Mouse (Mus musculus) brain, adult 2 months (tissue): ENCODE data around the gene Krtap24-1.

Source experiments
- DNase-seq: peaks from one replicate; pipeline ENCODE4 v3.0.0; 2011; ENCODE audit warnings: low read depth, low spot score

Krtap24-1 gene

DNA sequence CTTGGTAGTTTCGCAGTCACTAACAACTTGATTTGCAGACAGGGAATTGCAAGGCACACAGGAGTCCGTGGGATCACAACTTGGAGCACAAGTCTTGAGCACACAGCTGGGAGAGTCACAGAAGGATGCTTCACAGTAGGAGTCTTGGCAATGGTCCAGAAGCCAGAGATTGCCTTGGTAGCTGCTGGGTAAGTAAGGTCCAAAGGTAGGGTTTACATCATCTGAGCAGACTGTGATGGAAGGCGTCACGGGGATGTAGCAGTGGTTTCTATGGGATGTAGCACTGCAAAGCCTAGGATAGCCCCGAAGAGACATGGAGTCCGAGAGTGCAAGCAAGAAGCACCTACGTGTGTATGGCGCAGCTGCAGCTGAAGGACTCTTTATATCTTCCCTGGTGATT lies at the start of gene Krtap24-1:
Gene Krtap24-1, minus strand, starts transcription at position 358 of the 400 bp plus-strand sequence.
- DNase-seq = peak; percentile 6

DNA sequence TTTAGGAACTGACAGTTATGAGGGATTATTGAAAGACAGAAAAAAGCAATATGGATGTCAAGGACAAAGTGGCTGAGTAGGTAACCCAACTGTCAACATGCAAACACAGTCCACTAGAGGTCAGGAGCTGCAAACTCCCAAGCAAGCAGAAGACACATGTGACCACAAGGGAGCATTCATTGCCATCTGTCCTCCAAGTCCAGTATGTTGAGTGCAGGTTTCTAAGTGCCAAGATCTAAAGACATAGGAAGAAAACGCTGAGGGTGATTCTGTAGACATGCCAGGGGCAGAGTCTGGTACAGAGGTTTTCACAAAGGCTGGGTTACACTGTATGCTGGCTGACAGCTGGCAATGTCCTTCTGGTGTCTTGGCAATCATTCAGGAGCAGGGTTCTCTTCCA lies 45.3 kb upstream of the Krtap24-1 start:
- DNase-seq = peak; percentile 26

DNA sequence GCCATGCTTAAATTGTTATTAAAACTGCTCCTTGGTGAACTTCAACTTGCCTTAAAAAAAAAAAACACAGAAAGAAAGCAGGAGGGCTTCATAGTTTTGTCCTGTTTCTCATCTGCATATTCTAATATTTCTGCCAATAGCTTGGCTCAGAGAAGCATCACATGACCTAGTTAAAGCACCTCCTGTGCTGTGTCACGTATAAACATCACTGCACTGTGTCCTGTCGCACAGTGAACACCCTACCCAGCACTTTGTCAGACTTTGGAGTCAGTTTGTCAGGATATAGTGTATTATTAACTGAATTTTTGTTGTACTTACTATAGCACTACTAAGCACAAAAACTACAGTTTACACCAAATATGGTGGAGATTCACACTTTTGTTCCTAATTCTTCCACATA lies 39.9 kb upstream of the Krtap24-1 start:
- DNase-seq = no peak

DNA sequence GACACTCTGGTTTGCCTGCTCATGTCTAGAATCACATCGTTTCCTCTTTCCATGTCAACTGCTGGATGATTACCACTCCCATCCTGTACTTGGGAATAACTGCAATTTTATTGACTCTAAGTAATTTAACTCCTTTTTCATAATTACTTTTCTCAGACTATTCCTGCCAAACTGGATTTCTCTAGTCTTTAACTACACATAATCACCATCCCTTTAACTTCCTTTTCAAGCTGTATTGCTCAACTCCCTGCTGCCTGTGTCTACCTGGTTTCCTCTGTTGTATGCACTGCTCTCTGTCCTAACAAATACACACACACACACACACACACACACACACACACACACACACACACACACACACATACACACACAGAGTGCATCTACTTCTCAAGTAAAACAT lies 39.0 kb upstream of the Krtap24-1 start:
- DNase-seq = no peak

DNA sequence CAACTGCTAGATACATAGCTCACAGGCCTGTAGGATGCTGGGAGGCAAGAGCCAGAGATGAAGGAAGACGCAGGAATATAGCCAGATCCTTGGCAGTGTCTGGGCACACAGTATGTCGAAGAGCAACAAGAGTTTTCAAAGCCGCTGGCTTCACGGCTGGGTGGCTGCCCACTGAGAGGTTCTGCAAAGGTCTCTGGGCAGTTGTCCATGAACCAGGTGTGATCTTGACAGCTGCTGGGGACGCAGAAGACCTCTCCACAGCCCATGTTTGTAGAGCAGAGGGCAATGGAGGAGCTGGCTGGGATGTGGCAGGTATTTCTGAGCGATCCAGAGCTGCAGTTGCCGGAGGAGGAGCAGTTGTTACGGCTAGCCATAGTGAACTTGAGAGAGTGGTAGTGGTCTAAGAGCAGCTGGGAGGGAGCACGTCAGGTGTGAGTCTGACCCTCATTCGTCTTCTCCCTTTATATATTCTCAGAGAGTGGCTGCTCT lies 35.3 kb upstream of the Krtap24-1 start, which contains the start of gene Krtap26-1:
Gene Krtap26-1, minus strand, starts transcription at position 439 of the 489 bp plus-strand sequence.
- DNase-seq = no peak

DNA sequence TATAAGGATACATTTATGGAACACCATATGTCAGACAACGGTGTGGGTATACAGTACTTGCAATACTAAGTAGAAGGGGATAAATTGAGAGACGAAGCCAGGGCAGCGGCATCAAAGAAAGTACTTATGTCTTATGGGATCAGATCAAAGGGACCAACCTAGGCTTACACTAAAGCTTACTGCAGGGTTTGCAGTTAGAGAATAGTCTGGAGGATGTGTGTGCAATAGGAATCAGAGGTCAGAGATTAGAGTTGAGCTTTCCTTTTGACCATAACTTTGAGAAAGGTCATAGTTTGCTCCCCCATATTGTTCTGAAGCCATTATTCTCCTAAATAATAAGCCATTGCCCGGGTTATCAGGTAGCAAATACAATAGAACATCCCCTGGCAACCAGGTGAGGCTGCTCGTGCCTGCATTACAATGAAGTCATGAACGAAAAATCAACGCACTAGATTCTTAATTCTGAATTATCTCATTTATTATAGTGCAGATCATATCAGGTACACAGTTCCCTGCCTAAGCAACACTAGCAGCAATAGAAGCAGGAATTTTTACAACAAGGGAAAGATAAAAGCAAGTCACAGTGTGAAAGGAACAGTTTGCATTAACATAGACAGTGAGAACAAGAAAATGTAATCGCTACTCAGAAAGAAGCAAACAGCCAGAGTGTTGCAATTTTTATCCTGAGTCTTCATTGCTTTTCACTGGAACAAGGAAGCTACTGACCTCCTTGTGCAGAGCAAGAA lies 34.5 kb upstream of the Krtap24-1 start:
- peak; percentile 2 for DNase-seq

DNA sequence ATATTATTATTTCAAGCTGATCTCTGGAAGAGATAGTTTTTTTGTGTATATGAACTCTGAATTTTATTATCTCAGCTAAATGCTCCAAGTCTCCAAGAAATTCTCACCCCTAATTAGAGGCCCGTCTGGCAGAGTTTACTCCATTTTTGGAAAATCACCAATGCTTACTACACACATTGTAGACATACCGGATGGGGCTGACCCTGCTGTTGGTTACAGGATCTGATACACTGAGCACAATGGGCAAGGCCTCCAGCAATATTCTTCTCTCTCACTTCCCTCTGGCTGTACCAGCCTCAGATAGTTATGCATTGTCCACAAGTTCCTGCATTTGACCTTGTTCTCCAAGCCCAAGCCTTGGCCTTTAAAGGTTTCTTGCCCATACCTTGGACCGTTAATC lies 28.0 kb upstream of the Krtap24-1 start:
- DNase-seq = no peak

DNA sequence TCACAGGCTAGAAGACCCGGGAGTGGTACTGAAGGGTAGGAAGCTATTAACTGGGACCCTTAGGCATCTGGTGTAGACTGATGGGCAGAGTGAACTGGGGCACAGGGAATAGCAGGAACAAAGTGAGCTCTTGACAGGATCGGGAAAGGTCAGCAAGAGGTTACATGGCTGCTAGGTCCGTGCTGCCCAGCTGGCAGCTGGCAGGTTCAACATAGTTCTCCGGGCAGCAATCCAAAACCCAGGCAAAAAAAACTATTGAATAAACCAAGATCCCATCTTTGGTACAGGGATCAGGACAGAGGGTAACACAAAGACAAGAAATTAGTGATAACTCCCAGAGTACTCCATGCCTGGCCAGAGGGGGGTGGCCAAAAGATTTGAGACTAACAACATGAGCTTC lies 23.1 kb upstream of the Krtap24-1 start:
- peak; percentile 15 for DNase-seq

DNA sequence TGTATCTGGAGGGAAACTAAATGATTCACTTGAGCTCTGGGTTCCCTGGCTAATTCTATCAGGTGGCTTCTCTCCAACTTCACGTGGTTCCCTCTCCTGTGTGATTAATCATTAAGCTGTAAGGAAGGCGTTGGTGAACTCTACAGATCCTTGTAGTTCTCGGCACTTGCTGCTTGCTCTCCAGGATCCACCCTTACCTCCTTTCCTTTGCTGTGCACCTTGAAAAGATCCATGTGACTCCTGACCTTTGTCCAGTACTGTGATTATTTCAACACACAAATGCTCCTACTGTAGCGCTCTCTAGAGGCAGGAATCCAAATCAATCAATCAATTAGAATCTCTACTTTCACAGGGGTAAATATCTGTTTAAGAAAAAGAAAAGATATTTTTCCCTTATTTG lies 19.4 kb upstream of the Krtap24-1 start:
- no peak for DNase-seq

DNA sequence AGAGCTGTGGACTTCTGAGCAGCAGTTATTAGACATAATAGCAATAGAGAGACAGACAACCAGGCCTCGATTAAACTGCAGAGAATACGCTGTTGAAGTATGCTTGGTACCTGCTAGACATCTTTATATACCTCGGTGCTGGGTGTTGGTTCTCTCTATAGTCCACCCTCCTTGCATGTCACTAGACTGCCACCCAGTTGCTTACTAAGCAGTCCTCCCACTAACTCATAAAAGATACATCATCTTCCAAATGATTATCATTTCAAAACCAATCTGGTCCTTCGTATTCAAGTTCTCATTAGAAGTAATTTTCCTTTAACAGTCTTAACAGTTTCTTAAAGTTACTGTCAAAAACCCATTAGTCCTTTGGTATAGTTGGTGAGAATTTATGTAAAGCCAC lies 15.5 kb upstream of the Krtap24-1 start, which contains the start of gene 2310079G19Rik:
Gene 2310079G19Rik, minus strand, starts transcription at position 101 of the 400 bp plus-strand sequence.
- DNase-seq = no peak

DNA sequence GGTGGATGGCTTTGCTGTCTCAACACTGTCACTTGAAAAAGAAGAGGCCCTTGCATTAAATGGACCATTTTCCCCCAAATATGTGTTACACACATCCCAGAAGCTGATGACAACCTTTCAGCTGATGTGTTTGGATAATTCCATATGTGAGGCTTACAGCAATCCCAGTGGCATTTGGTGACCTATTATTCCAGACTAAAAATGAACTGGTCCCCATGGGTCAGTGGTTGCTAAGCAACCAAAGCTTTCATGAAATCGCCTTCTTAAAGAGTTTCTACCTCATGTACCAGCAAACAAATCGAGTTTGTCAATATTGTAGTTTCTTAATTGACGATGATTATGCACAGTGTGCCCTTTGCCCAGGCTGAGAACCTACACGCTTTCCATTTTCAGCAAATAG lies 633 bp upstream of the Krtap24-1 start:
- DNase-seq = peak; percentile 14

DNA sequence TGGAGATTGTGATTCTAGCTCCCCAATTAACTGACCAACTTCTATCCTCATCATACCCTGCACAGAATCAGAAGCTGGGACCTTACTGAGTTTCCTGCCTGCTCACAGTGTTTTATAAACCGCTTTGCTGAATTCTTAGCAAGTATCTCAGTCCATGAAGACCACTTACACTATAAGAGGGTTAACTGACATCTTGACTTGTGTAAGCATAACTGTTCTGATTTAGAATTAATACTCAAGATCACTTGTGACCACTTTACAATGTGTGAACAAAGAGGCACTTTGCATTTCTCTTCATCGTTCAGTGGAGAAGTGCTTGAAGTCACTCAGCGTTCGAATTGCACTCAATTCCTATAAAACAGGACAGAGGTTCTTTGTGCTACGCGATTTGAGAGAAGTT lies 7.5 kb downstream of the Krtap24-1 start:
- no peak for DNase-seq

DNA sequence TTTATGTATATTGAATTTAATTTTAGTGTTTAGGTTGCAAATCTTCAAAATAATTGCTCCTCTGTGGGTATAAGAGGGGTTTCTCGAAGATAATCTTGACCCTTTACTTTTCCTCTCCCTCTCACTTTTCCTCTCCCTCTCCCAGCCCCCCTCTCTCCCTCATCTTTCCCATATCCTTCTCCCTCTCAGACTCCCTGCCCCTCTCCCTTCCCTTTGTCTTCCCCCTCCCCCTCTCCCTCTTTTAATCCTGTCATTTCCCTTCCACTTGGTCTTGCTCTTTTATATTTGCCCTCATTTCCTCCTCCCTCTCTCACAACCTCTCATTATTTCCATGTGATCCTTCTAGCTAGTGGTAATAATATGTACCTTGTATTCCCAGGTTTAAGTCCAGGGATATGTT lies 9.6 kb downstream of the Krtap24-1 start:
- DNase-seq = no peak

DNA sequence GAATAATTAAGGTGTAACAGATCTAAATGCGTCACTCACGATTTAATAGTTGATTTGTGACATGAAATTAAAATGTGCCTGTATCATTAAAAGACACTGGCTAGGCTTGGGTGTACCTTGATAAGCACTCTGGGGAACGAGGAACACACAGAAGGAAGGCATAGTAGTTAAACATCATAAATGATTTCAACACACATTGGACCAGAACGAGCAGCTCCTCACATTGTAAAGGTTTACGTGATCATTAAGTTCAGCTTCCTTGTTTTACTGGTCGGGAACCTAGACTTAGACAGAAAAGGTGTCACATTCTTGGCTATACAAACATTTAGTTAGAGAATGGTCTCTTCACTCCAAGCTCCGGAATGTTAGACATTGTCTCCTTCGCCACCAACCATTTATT lies 11.8 kb downstream of the Krtap24-1 start:
- DNase-seq = no peak

DNA sequence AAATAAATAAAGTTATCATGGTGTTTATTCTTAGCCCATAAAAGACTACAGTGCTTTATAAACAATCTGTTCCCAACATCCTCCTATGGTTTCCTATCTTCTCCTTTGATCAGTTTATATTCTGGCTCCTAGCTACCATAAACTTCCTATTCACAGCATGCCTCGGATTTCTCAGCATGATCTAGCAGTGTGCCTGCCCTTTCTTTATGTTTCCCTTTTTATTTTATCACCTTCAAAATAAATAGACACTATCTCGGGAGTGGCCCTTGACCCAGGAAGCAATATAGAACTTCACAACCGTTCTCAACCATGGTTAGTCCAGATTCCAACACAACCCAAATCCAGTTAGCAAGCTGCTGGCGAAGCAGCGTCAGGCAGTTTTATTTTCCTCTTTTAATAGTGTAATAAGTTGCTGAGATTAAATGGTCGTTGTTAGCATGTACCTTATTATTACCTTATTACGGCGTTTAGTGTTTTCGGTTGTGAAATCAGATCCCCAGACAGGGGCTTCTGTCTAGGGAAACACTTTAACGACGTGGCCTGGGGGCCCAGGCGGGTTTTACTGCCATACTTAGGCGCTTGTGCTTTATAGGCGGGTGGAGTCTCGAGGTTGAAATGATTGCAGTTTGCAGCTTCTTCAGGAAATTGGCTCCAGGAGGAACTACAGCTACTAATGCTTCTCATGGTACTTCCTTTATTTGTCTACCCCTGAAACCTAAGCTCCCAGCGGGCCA lies 12.4 kb downstream of the Krtap24-1 start:
- DNase-seq = no peak

DNA sequence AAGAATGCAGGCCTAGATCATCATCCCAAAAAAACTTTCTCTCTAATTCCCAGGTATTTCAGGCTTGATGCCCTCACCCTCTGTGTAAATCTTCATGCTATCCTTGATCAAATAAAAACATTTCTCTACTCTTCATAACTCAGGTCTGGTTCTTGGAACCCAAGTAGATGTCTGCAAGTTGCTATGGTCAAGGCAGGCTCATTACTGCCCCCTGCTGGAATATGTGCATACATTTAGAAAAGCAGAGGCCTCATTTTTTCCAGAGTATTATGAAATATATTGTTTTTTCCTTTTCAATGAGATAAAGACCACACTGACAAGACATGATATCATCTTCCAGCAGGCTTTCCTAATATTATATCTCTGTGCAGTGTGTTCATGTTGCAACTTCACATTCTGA lies 19.3 kb downstream of the Krtap24-1 start:
- peak; percentile 13 for DNase-seq

DNA sequence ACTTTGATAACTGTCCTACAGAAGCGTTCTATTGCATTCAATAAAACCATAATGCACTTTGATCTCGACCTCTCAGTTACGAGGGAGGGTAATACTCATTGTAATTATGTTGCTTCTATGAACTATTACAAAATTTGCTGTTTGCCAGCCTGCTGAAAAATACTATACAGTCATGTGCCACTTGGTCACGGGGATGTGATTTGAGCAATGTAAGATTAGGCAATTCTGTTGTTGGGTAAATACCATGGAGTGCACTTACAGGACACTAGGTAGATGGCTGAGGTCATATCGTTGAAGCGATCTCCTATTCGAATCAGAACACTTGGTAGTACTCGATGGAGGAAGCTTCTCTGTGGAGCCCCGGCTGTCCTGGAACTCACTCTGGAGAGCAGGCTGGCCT lies 28.7 kb downstream of the Krtap24-1 start:
- no peak for DNase-seq

DNA sequence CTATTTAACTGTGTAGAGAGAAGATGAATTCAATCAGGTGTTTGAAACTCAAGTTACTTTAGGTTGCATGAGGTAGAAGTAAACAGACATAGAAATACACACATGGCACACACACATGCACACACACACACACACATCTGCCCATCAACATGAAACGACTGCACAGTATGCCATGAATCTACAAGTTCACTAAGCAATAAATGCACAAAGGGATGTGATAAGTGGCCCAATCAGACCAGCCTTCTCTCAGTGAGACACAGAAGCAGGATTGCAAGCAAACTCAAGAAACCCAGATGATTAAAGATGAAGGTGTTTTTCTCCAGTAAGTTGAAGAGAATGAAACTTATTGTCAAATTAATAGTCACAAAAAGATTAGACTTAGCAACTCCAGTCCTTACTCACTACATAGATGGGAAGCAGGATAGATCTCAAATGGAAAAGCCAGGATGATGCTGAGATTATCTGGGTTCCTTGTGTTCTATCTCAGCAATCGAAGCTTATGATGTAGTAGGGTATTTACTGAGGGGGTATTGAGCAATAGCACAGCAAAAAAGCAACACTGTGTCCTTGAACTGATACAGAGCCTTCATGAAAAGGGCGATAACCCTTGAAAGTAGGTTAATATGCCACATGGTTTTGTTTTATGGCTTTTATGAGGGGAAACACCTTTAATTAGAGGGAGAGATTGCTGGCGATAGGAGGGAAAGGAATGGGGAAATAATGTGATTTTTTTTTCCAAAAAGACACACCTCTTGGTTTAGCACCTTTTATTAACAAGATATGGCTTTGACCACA lies 36.0 kb downstream of the Krtap24-1 start:
- DNase-seq = no peak

DNA sequence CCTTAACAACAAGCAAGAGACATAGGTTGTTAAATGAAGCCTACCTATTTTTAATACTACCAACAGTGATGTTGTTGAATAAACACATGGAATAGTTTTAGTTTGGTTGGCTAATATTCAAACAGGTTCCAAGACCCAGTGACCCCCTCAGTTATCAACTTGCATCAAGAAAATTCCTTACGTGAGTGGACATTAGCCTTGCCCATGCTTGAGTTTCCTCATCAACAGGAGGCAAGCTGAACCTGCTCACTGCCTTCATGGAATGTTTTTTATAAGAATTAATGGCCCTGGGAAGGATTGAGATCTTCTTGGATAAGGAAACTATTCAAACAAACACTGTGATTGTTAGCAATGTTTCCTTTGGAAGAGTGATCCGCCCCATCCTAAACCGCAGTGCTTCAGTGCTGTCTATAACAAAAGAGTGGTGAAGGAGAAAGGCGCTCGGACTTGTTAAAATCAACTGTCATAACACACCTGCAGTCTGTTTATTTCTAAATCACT lies 39.1 kb downstream of the Krtap24-1 start:
- DNase-seq = no peak

DNA sequence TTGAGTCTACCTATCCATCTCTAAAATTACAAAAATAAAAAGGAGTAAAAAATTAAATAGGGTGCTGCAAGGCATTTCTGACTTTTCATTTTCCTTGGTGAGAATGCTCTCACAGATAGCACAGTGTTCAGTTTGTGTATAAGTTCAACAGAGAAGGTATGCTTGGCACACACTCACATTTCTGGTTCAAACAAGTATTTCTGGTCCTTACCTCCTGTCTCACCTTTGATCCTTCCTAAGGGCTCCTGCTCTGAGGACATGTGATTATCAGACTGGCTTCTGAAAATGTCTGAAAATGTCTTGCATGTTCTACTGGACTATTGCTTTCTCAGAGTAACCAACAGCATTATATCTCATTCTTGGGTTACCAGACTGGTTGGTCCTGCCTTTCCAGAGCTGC lies 41.9 kb downstream of the Krtap24-1 start:
- no peak for DNase-seq

DNA sequence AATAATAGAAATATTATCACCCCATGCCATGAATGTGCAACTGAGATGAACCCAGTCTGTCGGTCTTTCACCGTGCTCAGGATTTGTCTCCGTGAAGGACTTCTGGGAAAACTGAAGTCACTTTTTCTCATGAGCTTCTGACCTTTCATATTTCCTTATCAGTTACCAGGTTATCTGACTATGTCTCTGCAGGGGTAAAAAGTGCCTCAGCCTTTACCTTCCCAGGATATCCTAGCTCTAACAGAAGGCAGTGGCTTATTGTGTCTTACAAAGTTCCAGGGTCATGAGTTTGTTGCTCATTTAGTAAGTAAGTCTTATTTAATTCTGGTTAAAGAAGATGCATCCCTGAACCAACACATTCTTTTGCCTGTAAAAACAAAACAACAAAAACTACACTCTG lies 42.3 kb downstream of the Krtap24-1 start:
- no peak for DNase-seq

DNA sequence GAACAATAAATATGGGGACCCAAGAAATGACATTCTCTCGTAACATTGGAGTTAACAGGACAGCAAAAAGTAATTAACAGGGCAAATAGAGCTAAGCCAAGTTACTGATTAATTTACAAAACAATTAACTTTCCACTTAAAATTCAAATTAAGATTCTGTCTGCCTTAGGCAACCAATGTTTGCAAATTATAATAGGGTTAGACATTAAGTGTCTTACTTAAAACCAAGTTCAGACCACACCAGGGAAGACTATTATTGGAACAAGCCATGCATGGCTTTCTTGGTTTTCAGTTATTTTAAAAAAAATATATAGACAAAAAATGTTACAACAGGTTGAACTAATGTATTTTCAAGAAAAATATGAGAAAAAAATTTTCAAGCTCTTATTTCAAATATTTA lies 43.0 kb downstream of the Krtap24-1 start:
- no peak for DNase-seq
